Mouse (Mus musculus) CH12.LX (cell line): ENCODE measurements at regions not wholly inside any gene's neighbourhood (a gene's known extent, or its start where the extent isn't known, plus 50 kb on each side); places are given as distances from the start of the nearest gene placed in this dataset.

Experiments used
- DNase-seq: peaks from one replicate; pipeline ENCODE4 v3.0.0-alpha.2; 2013; ENCODE audit errors: extremely low read depth
- H3K27ac ChIP-seq: 2 replicates; pipeline ENCODE4 v1.5.1; 2012; ENCODE audit warnings: low read depth, mild to moderate bottlenecking, control low read depth, moderate library complexity; ENCODE audit not compliant: insufficient read depth
- H3K27me3 ChIP-seq: replicated peaks from 2 replicates; pipeline ENCODE3; 2012; ENCODE audit warnings: inconsistent platforms
- H3K36me3 ChIP-seq, 2 experiments: replicated peaks in 1 of 2; 2 replicates each; pipeline versions ENCODE3 to v1.6.1; 2012; ENCODE audit warnings: inconsistent platforms in 1 of 2, low read length in 1 of 2, mild to moderate bottlenecking in 1 of 2, mixed read lengths in 1 of 2, moderate library complexity in 1 of 2; ENCODE audit not compliant: control insufficient read depth in 1 of 2, insufficient read depth in 1 of 2
- H3K4me1 ChIP-seq, 2 experiments: 2 replicates each; pipeline ENCODE4 v1.6.1; 2012; ENCODE audit warnings: inconsistent platforms in 1 of 2, moderate library complexity in 1 of 2; ENCODE audit not compliant: insufficient read depth in 2 of 2, control insufficient read depth in 1 of 2
- H3K4me2 ChIP-seq: 2 replicates; pipeline ENCODE4 v1.6.1; 2012; ENCODE audit warnings: low read depth, mild to moderate bottlenecking, control low read depth; ENCODE audit not compliant: poor library complexity, insufficient read depth, severe bottlenecking
- H3K4me3 ChIP-seq, 3 experiments: fragments of 150-350 bp in 1 of 3; sonication (generic) in 1 of 3; replicated peaks in 1 of 3; 2 replicates each; pipeline versions ENCODE3 to v1.5.1; 2011 to 2012; ENCODE audit warnings: low read depth in 2 of 3, low read length in 2 of 3, mild to moderate bottlenecking in 2 of 3, moderate library complexity in 2 of 3, control low read depth in 1 of 3, improper control_type of control experiment in 1 of 3, inconsistent platforms in 1 of 3, mixed read lengths in 1 of 3; ENCODE audit not compliant: poor library complexity in 1 of 3
- H3K79me2 ChIP-seq: replicated peaks from 2 replicates; pipeline ENCODE4 v1.6.1; 2012; ENCODE audit warnings: mild to moderate bottlenecking, moderate library complexity; ENCODE audit not compliant: control insufficient read depth, poor library complexity, insufficient read depth, severe bottlenecking; ENCODE audit errors: extremely low read depth
- H3K9ac ChIP-seq: 2 replicates; pipeline ENCODE4 v1.6.1; 2012; ENCODE audit warnings: low read depth, mild to moderate bottlenecking, control low read depth, moderate library complexity; ENCODE audit not compliant: insufficient read depth
- H3K9me3 ChIP-seq: replicated peaks from 2 replicates; pipeline ENCODE3; 2012; ENCODE audit warnings: low read length, inconsistent platforms, mixed read lengths
- CHD1 ChIP-seq: IDR thresholded peaks from 2 replicates; pipeline ENCODE4 v1.6.1; 2012; ENCODE audit warnings: low read depth, low read length, improper control_type of control experiment, inconsistent platforms
- CHD2 ChIP-seq: IDR thresholded peaks from 2 replicates; pipeline ENCODE4 v1.6.1; 2011; ENCODE audit warnings: low read length, improper control_type of control experiment
- CTCF ChIP-seq, 2 experiments: IDR thresholded peaks in 1 of 2; conservative IDR thresholded peaks in 1 of 2; 2 replicates each; pipeline ENCODE4 v1.5.1; 2011 to 2012; ENCODE audit warnings: low read depth in 2 of 2, low read length in 2 of 2, improper control_type of control experiment in 1 of 2, inconsistent platforms in 1 of 2, mild to moderate bottlenecking in 1 of 2, moderate library complexity in 1 of 2
- E2F4 ChIP-seq: IDR thresholded peaks from 2 replicates; pipeline ENCODE4 v1.6.1; 2011; ENCODE audit warnings: low read depth, low read length, improper control_type of control experiment; ENCODE audit not compliant: insufficient replicate concordance
- ELF1 ChIP-seq: IDR thresholded peaks from 2 replicates; pipeline ENCODE4 v1.6.1; 2014; ENCODE audit warnings: low read depth, mild to moderate bottlenecking, inconsistent platforms, low read length, improper control_type of control experiment
- EP300 ChIP-seq: IDR thresholded peaks from 2 replicates; pipeline ENCODE4 v1.6.1; 2011; ENCODE audit warnings: low read length, improper control_type of control experiment
- ETS1 ChIP-seq: conservative IDR thresholded peaks from 2 replicates; pipeline ENCODE4 v1.6.1; 2012; ENCODE audit warnings: low read depth, mild to moderate bottlenecking, inconsistent platforms, low read length, improper control_type of control experiment, moderate library complexity
- IRF4 ChIP-seq: IDR thresholded peaks from 2 replicates; pipeline ENCODE4 v1.6.1; 2014; ENCODE audit warnings: low read depth, mild to moderate bottlenecking, inconsistent platforms, low read length, improper control_type of control experiment
- JUND ChIP-seq: conservative IDR thresholded peaks from 2 replicates; pipeline ENCODE4 v1.6.1; 2011; ENCODE audit warnings: low read depth, low read length, improper control_type of control experiment
- KAT2A ChIP-seq: IDR thresholded peaks from 2 replicates; pipeline ENCODE4 v1.6.1; 2012; ENCODE audit warnings: low read length, improper control_type of control experiment, inconsistent platforms; ENCODE audit not compliant: insufficient replicate concordance
- MAZ ChIP-seq: IDR thresholded peaks from 2 replicates; pipeline ENCODE4 v1.6.1; 2012; ENCODE audit warnings: low read depth, mild to moderate bottlenecking, inconsistent platforms, low read length, improper control_type of control experiment, moderate library complexity
- MEF2A ChIP-seq: IDR thresholded peaks from 2 replicates; pipeline ENCODE4 v1.6.1; 2014; ENCODE audit warnings: low read depth, mild to moderate bottlenecking, inconsistent platforms, low read length, improper control_type of control experiment, borderline replicate concordance
- POLR2A ChIP-seq: IDR thresholded peaks from 2 replicates; pipeline ENCODE4 v1.6.1; 2011; ENCODE audit warnings: low read depth, mild to moderate bottlenecking, improper control_type of control experiment, low read length
- RCOR1 ChIP-seq: conservative IDR thresholded peaks from 2 replicates; pipeline ENCODE4 v1.6.1; 2012; ENCODE audit warnings: low read depth, mild to moderate bottlenecking, inconsistent platforms, low read length, improper control_type of control experiment
- SIN3A ChIP-seq: IDR thresholded peaks from 2 replicates; pipeline ENCODE4 v1.6.1; 2012; ENCODE audit warnings: low read length, improper control_type of control experiment, inconsistent platforms
- TCF12 ChIP-seq: IDR thresholded peaks from 2 replicates; pipeline ENCODE4 v1.6.1; 2014; ENCODE audit warnings: low read depth, mild to moderate bottlenecking, inconsistent platforms, low read length, improper control_type of control experiment
- USF1 ChIP-seq: IDR thresholded peaks from 2 replicates; pipeline ENCODE4 v1.6.1; 2014; ENCODE audit warnings: low read depth, mild to moderate bottlenecking, inconsistent platforms, low read length, improper control_type of control experiment
- USF2 ChIP-seq: conservative IDR thresholded peaks from 2 replicates; pipeline ENCODE4 v1.6.1; 2011; ENCODE audit warnings: low read depth, low read length, improper control_type of control experiment
- ZC3H11A ChIP-seq: IDR thresholded peaks from 2 replicates; pipeline ENCODE4 v1.6.1; 2012; ENCODE audit warnings: low read depth, mild to moderate bottlenecking, inconsistent platforms, low read length, improper control_type of control experiment
- ZMIZ1 ChIP-seq: IDR thresholded peaks from 2 replicates; pipeline ENCODE4 v1.6.1; 2012; ENCODE audit warnings: low read depth, mild to moderate bottlenecking, inconsistent platforms, low read length, improper control_type of control experiment
- dilution Hi-C: fragments of 300-500 bp; cut with MboI; formaldehyde crosslinking; loops from 2 replicates; pipeline ENCODE4 v1.14.3; 2020; ENCODE audit warnings: low sequenced_read_pairs; ENCODE audit not compliant: extremely low pct_unique_long_range_greater_than_20kb, extremely low pct_ligation_motif_present
- in situ Hi-C: fragments of 300-500 bp; cut with MboI; formaldehyde crosslinking; loops from 3 replicates; pipeline ENCODE4 v1.14.3; 2019; ENCODE audit warnings: low sequenced_read_pairs, low pct_ligation_motif_present, low pct_unique_long_range_greater_than_20kb, mixed read lengths

GRCm38 (mm10) chr1:71937168-71937567 lies 274.9 kb downstream of the Mreg start:
- H3K27ac ChIP-seq = no peak overlapping the region
- dilution Hi-C loops = no loop called here

GRCm38 (mm10) chr1:71936501-71937129 lies 275.5 kb downstream of the Mreg start:
- H3K79me2 ChIP-seq = no peaks in the 10 kb centered on the region
- no peak for TF ChIP-seq CTCF (conservative IDR thresholded peaks at IDR 0.05 in 1 of 2, IDR thresholded peaks at IDR 0.05 in 1 of 2; ENCODE audit: low read depth in 2 of 2, low read length in 2 of 2)
- no peak for TF ChIP-seq ELF1
- no peak for TF ChIP-seq E2F4
- no peak for TF ChIP-seq ZC3H11A
- TF ChIP-seq USF2 = no peak
- TF ChIP-seq RCOR1 = no peak
- no peak for TF ChIP-seq SIN3A
- TF ChIP-seq CHD1 = no peak
- no peak for TF ChIP-seq IRF4
- no peak for TF ChIP-seq JUND
- no peak for TF ChIP-seq EP300
- TF ChIP-seq MEF2A = no peak
- no peak for TF ChIP-seq USF1
- TF ChIP-seq POLR2A = no peak
- no peak for TF ChIP-seq ETS1
- TF ChIP-seq KAT2A = no peak
- TF ChIP-seq TCF12 = no peak
- no peak for TF ChIP-seq ZMIZ1
- no peak for TF ChIP-seq CHD2
- H3K4me3 ChIP-seq = no peak overlapping the region
- H3K9ac ChIP-seq = no peak overlapping the region
- H3K27ac ChIP-seq = no peak overlapping the region
- no peak overlapping the region for H3K4me2 ChIP-seq
- dilution Hi-C loops (no loop called here), in situ Hi-C loops (no loop called here)
- H3K36me3 ChIP-seq = no peaks in the 10 kb centered on the region
- DNase-seq = no peak
- H3K27me3 ChIP-seq = no peaks in the 10 kb centered on the region
- H3K4me1 ChIP-seq = peaks cover 0 to 8% of the 10 kb centered on the region in 2 experiments; a peak in 2 of 4 replicates
- H3K9me3 ChIP-seq = no peaks in the 10 kb centered on the region

More at GRCm38 (mm10) chr1:71937168-71937567, 274.9 kb downstream of the Mreg start:
- peaks cover 0 to 8% of the 10 kb centered on the region in 2 experiments; a peak in 2 of 4 replicates for H3K4me1 ChIP-seq
- H3K4me2 ChIP-seq = no peak overlapping the region
- in situ Hi-C loops = no loop called here
- H3K9ac ChIP-seq = no peak overlapping the region
- no peak for DNase-seq
- no peaks in the 10 kb centered on the region for H3K9me3 ChIP-seq
- H3K27me3 ChIP-seq = no peaks in the 10 kb centered on the region
- no peak overlapping the region for H3K4me3 ChIP-seq
- no peaks in the 10 kb centered on the region for H3K79me2 ChIP-seq
- no peak for TF ChIP-seq TCF12
- TF ChIP-seq CHD1 = no peak
- TF ChIP-seq MAZ = no peak
- no peaks in the 10 kb centered on the region for H3K36me3 ChIP-seq
